Mouse (Mus musculus) cerebellum, postnatal 4 days (tissue): Measurements from ENCODE around the gene Ubb.
A peak's percentile ranks its signal among the peaks of the same experiment; 100 is the strongest.
"Not testable (repeated sequence)": the region's sequence is repeated elsewhere in the genome, so short reads cannot be mapped to it uniquely, and the experiment has no call there.

Experiments
- DNase-seq, 2 experiments: peaks; one replicate each; pipeline ENCODE4 v3.0.0; 2022; ENCODE audit warnings: low spot score in 2 of 2, mixed read lengths in 1 of 2

Gene Ubb

GRCm38 (mm10) chr11:62550727-62551225, at the start of gene Ubb:
TSS of gene Ubb (plus strand) at chr11:62551171.
- peak; percentile 97 to 98 for DNase-seq

GRCm38 (mm10) chr11:62507683-62508082, 43.3 kb upstream of the Ubb start:
- DNase-seq: no peak

GRCm38 (mm10) chr11:62508365-62508764, 42.6 kb upstream of the Ubb start:
- not testable (repeated sequence) for DNase-seq

GRCm38 (mm10) chr11:62508816-62509215, 42.2 kb upstream of the Ubb start:
- not testable (repeated sequence) for DNase-seq

- no peak for DNase-seq
Measured at GRCm38 (mm10) chr11:62509571-62509970, 41.4 kb upstream of the Ubb start.

GRCm38 (mm10) chr11:62510956-62511355, 40.0 kb upstream of the Ubb start:
- no peak for DNase-seq

- DNase-seq: no peak
Measured at GRCm38 (mm10) chr11:62511444-62512202, 39.3 kb upstream of the Ubb start.

- DNase-seq: no peak
Measured at GRCm38 (mm10) chr11:62512529-62513080, 38.4 kb upstream of the Ubb start.

- DNase-seq: no peak
Measured at GRCm38 (mm10) chr11:62513311-62513710, 37.7 kb upstream of the Ubb start.

GRCm38 (mm10) chr11:62518991-62519390, 32.0 kb upstream of the Ubb start:
- no peak for DNase-seq

- DNase-seq: no peak
Measured at GRCm38 (mm10) chr11:62522283-62522682, 28.7 kb upstream of the Ubb start.

- DNase-seq: no peak
Measured at GRCm38 (mm10) chr11:62537089-62537488, 13.9 kb upstream of the Ubb start.

GRCm38 (mm10) chr11:62537590-62537989, 13.4 kb upstream of the Ubb start:
- no peak for DNase-seq

GRCm38 (mm10) chr11:62538321-62539088, 12.5 kb upstream of the Ubb start:
- peak in 1 of 2 experiments; percentile 56 for DNase-seq

GRCm38 (mm10) chr11:62539089-62539890, 11.7 kb upstream of the Ubb start, which contains the start of gene Cenpv:
TSS of gene Cenpv (minus strand) at chr11:62539261.
- DNase-seq: peak; percentile 51 to 84

GRCm38 (mm10) chr11:62540167-62540566, 10.8 kb upstream of the Ubb start:
- DNase-seq: no peak

GRCm38 (mm10) chr11:62540969-62541368, 10.0 kb upstream of the Ubb start:
- no peak for DNase-seq

GRCm38 (mm10) chr11:62541581-62541980, 9.4 kb upstream of the Ubb start:
- no peak for DNase-seq

- no peak for DNase-seq
Measured at GRCm38 (mm10) chr11:62543991-62544390, 7.0 kb upstream of the Ubb start.

- DNase-seq: peak in 1 of 2 experiments; percentile 48
Measured at GRCm38 (mm10) chr11:62549782-62550181, 1.2 kb upstream of the Ubb start.

- peak in 1 of 2 experiments; percentile 36 for DNase-seq
Measured at GRCm38 (mm10) chr11:62550227-62550685, 715 bp upstream of the Ubb start.
